Mouse (Mus musculus): ENCODE data around the gene Nrbp1. TPM values are rescaled to one million over a fixed set of nuclear protein-coding genes. Genes with fewer than 3 reads are reported as not detected.

The Nrbp1 gene
- total RNA-seq (2023) = 100 to 1,000 TPM; 178 to 180 TPM

GRCm38 (mm10) chr5:31240637-31241521, at the start of gene Nrbp1, which contains the start of gene Gm9970:
Gene Nrbp1 (plus strand): TSS chr5:31240864.
Gene Gm9970 (minus strand): TSS chr5:31241232.

DNA sequence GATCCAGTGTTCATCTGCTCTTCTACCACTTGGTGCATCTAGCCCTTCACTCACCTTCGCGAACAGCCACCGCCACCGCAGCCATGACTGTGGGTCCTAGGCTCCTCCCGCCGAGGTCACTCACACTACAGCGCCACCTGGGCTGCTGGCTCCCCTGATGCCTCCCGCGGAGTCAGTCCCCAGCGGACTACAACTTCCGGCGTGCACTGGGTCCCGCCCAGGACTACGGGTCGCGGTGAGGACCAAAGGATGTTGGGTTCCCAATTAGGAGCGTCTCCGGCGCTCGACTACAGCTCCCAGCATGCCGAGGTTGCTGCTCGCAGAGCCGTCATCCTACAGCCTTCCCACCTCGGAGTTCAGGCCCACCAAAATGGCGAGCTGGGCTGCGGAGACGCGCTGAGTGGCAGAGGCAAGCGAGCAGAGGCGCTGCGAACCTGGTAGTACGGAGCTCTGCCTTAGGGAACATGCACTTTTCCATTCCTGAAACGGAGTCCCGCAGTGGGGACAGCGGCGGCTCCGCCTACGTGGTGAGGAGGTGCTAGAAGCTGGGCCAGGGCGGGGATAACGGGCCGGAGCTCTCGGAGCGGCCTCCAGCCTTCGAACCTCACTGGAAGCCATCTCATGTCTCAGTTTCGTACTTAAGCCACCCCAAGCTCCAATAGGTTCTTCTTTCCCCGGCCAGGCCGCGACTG, 47.6 kb upstream of the Nrbp1 start, which contains the start of the genes Snx17 and Eif2b4:
Snx17 (plus strand) TSS at position 289 of the 692 bp plus-strand sequence.
Eif2b4 (minus strand) TSS at position 492 of the 692 bp plus-strand sequence.

GRCm38 (mm10) chr5:31201742-31202590, 38.7 kb upstream of the Nrbp1 start, which contains the start of gene Zfp513:
Gene Zfp513 (minus strand): TSS chr5:31202303.

GRCm38 (mm10) chr5:31220448-31221303, 20.0 kb upstream of the Nrbp1 start, which contains the start of gene Ppm1g:
Gene Ppm1g (minus strand): TSS chr5:31220687.

GRCm38 (mm10) chr5:31251541-31252101, 11.0 kb downstream of the Nrbp1 start, which contains the start of gene Krtcap3:
Gene Krtcap3 (plus strand): TSS chr5:31251691.

GRCm38 (mm10) chr5:31290521-31291360, 50.1 kb downstream of the Nrbp1 start, which contains the start of gene Ift172:
Gene Ift172 (minus strand): TSS chr5:31291116.

GRCm38 (mm10) chr5:31295606-31296141, 55.0 kb downstream of the Nrbp1 start, which contains the start of gene Fndc4:
Gene Fndc4 (minus strand): TSS chr5:31296080.

GRCm38 (mm10) chr5:31297047-31297757, 56.5 kb downstream of the Nrbp1 start, which contains the start of gene Gckr:
Gene Gckr (plus strand): TSS chr5:31297443.

Other genes with a start within 250 kb of the Nrbp1 start
- gene Atraid, start 192.6 kb upstream of the Nrbp1 start, total RNA-seq (2023) = 10 to 100 TPM; 35.0 to 42.6 TPM
- gene Slc5a6, start 191.9 kb upstream of the Nrbp1 start, total RNA-seq (2023) = 1 to 10 TPM; 5.9 to 7.9 TPM
- gene Cad, start 186.1 kb upstream of the Nrbp1 start, total RNA-seq (2023) = 10 to 100 TPM; 17.6 to 20.7 TPM
- not detected for gene Dnajc5g, start 134.6 kb upstream of the Nrbp1 start, total RNA-seq (2023)
- not detected for gene Slc30a3, start 132.6 kb upstream of the Nrbp1 start, total RNA-seq (2023)
- not detected for gene Trim54, start 124.2 kb upstream of the Nrbp1 start, total RNA-seq (2023)
- gene Ucn, start 102.0 kb upstream of the Nrbp1 start, total RNA-seq (2023) = not detected
- gene Mpv17, start 86.6 kb upstream of the Nrbp1 start, total RNA-seq (2023) = 10 to 100 TPM; 23.0 to 25.1 TPM
- 1 to 10 TPM; 1.0 to 3.6 TPM for gene Gm29609, start 61.0 kb upstream of the Nrbp1 start, total RNA-seq (2023)
- 100 to 1,000 TPM in 1 of 2 experiments, 10 to 100 TPM in 1; 87.8 to 104 TPM for gene Gtf3c2, start 60.7 kb upstream of the Nrbp1 start, total RNA-seq (2023)
- 10 to 100 TPM; 64.1 to 75.9 TPM for gene Snx17, start 47.6 kb upstream of the Nrbp1 start, total RNA-seq (2023)
- gene Eif2b4, start 47.4 kb upstream of the Nrbp1 start, total RNA-seq (2023) = 10 to 100 TPM; 18.8 to 21.9 TPM
- 10 to 100 TPM; 40.5 to 42.8 TPM for gene Zfp513, start 38.6 kb upstream of the Nrbp1 start, total RNA-seq (2023)
- 10 to 100 TPM; 81.2 to 81.7 TPM for gene Ppm1g, start 20.2 kb upstream of the Nrbp1 start, total RNA-seq (2023)
- not detected for gene Gm9970, start 368 bp downstream of the Nrbp1 start, total RNA-seq (2023)
- gene Krtcap3, start 10.8 kb downstream of the Nrbp1 start, total RNA-seq (2023) = 10 to 100 TPM in 1 of 2 experiments, 1 to 10 TPM in 1; 7.8 to 10.9 TPM
- gene Ift172, start 50.3 kb downstream of the Nrbp1 start, total RNA-seq (2023) = 10 to 100 TPM; 24.1 to 25.1 TPM
- not detected for gene Fndc4, start 55.2 kb downstream of the Nrbp1 start, total RNA-seq (2023)
- not detected for gene Gckr, start 56.6 kb downstream of the Nrbp1 start, total RNA-seq (2023)
- gene Zfp512, start 211.6 kb downstream of the Nrbp1 start, total RNA-seq (2023) = 10 to 100 TPM; 13.8 to 15.0 TPM
- gene 4930548H24Rik, start 244.9 kb downstream of the Nrbp1 start, total RNA-seq (2023) = under 1 TPM; 0.24 to 0.81 TPM

Measured in monocyte, adult 59 days (primary cell).